In the genomic region with DNA sequence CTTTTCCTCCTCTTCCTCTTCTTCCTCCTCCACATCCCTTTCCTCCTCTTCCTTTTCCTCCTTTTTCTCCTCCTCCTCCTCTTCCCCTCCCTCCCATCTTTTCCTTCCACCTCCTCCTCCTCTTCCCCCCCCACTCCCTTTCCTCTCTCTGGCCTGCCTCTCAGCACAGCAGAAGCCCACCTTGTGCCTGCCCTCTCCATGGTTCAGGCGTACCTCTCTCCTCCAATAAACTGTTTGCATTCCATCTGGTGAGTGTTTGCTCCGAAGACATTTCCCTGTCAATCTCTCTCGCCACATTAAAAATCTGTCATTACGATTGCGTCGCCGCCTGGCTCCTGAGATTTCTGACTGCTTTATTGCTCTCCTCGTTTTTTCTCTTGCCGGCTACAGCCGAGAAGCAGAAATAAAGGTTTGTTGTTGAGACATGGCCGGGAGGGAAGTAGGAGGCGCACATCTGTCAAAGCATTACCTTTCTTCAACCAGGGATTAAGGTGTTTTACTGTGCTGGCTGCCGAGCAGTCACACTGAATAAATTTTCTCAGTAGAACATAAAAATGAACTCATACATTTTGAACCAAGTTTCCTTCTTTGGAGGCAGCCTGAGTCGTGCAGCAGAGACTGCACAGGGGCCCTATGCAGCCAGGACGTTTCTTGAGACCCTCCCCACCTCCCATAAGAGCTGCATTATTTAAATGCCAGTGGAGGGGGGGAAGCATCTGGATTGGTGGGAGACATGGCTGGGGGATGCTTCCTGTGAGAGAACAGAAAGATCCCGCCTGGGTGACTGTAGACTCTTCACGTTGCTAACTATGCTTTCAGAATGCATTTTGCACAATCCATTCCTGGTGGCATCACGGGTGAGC, we compare ENCODE assay signal across 9 mouse cellular contexts.
DNase-seq lines count a peak whose midpoint lies in the region; ATAC-seq lines count a peak whose summit lies in the region.
"Had no signal": no experiment of that assay in that cellular context is flagged by ENCODE, and none has a peak within 500 bp of the region (broad histone marks: within the 10 kb centered on the region; RNA-seq: fewer than 3 reads in every experiment).

No protein-coding gene starts in this region.

- H3K4me1 ChIP-seq in neural tube, embryonic 12.5 days, result peaks cover 7% of the 10 kb centered on the region; the same call in 1 of the 2 replicates
- H3K4me1 ChIP-seq: heart, embryonic 15.5 days had no signal

- ATAC-seq in neural tube, embryonic 12.5 days (ENCODE audit: low FRiP score, low read depth), result no peak

- WGBS in neural tube, embryonic 12.5 days, result 53% methylated on average over 18 of the region's 18 CpGs

- intact Hi-C loops in left cerebral cortex, postnatal 36 days (cut with DNase I), result no loop called here

- H3K9ac ChIP-seq in neural tube, embryonic 12.5 days, result no peak overlapping the region
- H3K9ac ChIP-seq: heart, embryonic 15.5 days had no signal

- H3K4me3 ChIP-seq in neural tube, embryonic 12.5 days, result no peak overlapping the region
- H3K4me3 ChIP-seq: heart, embryonic 15.5 days had no signal

- H3K27me3 ChIP-seq in neural tube, embryonic 12.5 days (replicated peaks), result no peaks in the 10 kb centered on the region

- H3K36me3 ChIP-seq in neural tube, embryonic 12.5 days, result no peaks in the 10 kb centered on the region
- H3K36me3 ChIP-seq: heart, embryonic 15.5 days had no signal

- H3K4me2 ChIP-seq in neural tube, embryonic 12.5 days (replicated peaks), result peak overlapping the region; percentile 27; the same call in 1 of the 2 replicates
- H3K4me2 ChIP-seq: heart, embryonic 15.5 days had no signal

- no peak for DNase-seq in neural tube, embryonic 10.5 days (ENCODE audit: extremely low spot score, low spot score)
- DNase-seq in frontal cortex, postnatal 14 days (ENCODE audit: low spot score in 2 of 2), result peak; percentile 10 to 16
- DNase-seq in left cerebral cortex, postnatal 36 days (ENCODE audit: low spot score in 2 of 2), result peak; percentile 25 to 30
- peak; percentile 48 for DNase-seq in telencephalon, adult 2 months (ENCODE audit: low read depth, low spot score)
- no peak for DNase-seq in lung, postnatal 36 days
- DNase-seq in cerebellum, adult 18-20 months, result no peak
- DNase-seq: cerebellum, adult 11-12 months had no signal

- no peak overlapping the region for H3K27ac ChIP-seq in neural tube, embryonic 12.5 days
- H3K27ac ChIP-seq: heart, embryonic 15.5 days had no signal

- no peaks in the 10 kb centered on the region for H3K9me3 ChIP-seq in neural tube, embryonic 12.5 days
- H3K9me3 ChIP-seq: heart, embryonic 15.5 days had no signal

Comparison
In these comparisons a context has a peak if more than half of its experiments do, and no peak if none do; other contexts are left out.
1. DNase-seq: peak in frontal cortex, postnatal 14 days (2 of 2), left cerebral cortex, postnatal 36 days (2 of 2) and telencephalon, adult 2 months (single experiment); none in neural tube, embryonic 10.5 days (single experiment), lung, postnatal 36 days (single experiment) and cerebellum, adult 18-20 months (0 of 2).